Comparison of ENCODE assay signal across 8 mouse cellular contexts in the genomic region with DNA sequence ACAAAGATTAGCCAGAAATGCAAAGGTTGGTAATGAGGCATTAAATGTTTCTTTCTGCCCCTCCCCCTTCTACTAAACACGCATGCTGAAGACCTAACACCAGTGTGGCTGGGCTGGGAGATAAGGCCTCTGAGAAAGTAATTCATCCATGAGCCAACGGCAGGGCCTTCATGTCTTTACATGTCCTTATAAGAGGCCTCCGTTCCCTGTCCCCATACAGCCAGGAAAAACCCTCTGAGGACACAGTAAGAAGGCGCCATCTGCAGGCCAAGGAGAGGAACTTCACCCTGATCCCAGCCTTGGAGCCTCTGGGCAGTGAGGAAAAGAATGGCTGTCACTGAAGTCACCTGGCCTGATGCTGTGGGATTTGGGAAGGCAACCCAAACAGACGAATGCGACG. TPM values are rescaled to one million over a fixed set of nuclear protein-coding genes. Genes with fewer than 3 reads are reported as not detected.
DNase-seq lines count a peak whose midpoint lies in the region; ATAC-seq lines count a peak whose summit lies in the region.

No protein-coding gene starts in this region.

- H3K27me3 ChIP-seq in lung, embryonic 15.5 days: no peaks in the 10 kb centered on the region

- H3K4me3 ChIP-seq in lung, embryonic 15.5 days: no peak overlapping the region

- H3K27ac ChIP-seq in lung, embryonic 15.5 days: no peak overlapping the region

- intact Hi-C loops in heart, postnatal 36 days (cut with DNase I): loop anchor here (1.0 to 5.0 kb wide), 3 partner anchors 72 to 520 kb away; no protein-coding TSS in a partner anchor

- H3K9ac ChIP-seq in lung, embryonic 15.5 days: no peak overlapping the region

- peak; percentile 81 for DNase-seq in ES-CJ7 (ENCODE audit: low read depth, low spot score)
- peak; percentile 87 for DNase-seq in brain, adult 2 months (ENCODE audit: low read depth, low spot score)
- peak; percentile 72 to 76 for DNase-seq in heart, postnatal 36 days
- peak; percentile 76 to 78 for DNase-seq in kidney, postnatal 4 days
- DNase-seq in retina, adult 2 months (ENCODE audit: low read depth, low spot score): peak; percentile 54
- peak; percentile 76 for DNase-seq in urinary bladder, postnatal 25 days (ENCODE audit: low spot score)

- peak; percentile 61; the same call in 1 of the 2 replicates for ATAC-seq in erythroblast, adult 5-6 weeks (replicated peaks; ENCODE audit: low FRiP score, poor library complexity, severe bottlenecking)
- ATAC-seq in lung, embryonic 15.5 days (ENCODE audit: borderline replicate concordance, extremely low read depth, low FRiP score, low TSS enrichment): peak; percentile 39; the same call in 1 of the 2 replicates

- peaks cover 11% of the 10 kb centered on the region; the same call in 1 of the 2 replicates for H3K4me1 ChIP-seq in lung, embryonic 15.5 days

- WGBS in lung, embryonic 15.5 days: 24% methylated on average over 7 of the region's 7 CpGs

- H3K9me3 ChIP-seq in lung, embryonic 15.5 days: no peaks in the 10 kb centered on the region

- no peaks in the 10 kb centered on the region for H3K36me3 ChIP-seq in lung, embryonic 15.5 days

- no peak overlapping the region for H3K4me2 ChIP-seq in lung, embryonic 15.5 days

RNA-seq across cellular contexts. Expression of a gene that starts 13.1 kb away (rescaled TPM):
- total RNA-seq in erythroblast, adult 5-6 weeks (2015; ENCODE audit: low replicate concordance): not detected in 2 replicates
- 2.0 and 12.4 TPM in 2 replicates for total RNA-seq in erythroblast, adult 5-6 weeks (2017; ENCODE audit: low replicate concordance)
- 10 to 100 TPM; 50.8 to 99.4 TPM for total RNA-seq in heart, postnatal 36 days (2021)
- polyA plus RNA-seq in lung, embryonic 15.5 days (2015; fragmentation: Nextera tagmentation; extraction: Ambion mirVana): 47.9 and 51.4 TPM in 2 replicates

RNA-seq across cellular contexts. Expression of a gene that starts 27.9 kb away (rescaled TPM):
- not detected in 2 replicates for total RNA-seq in erythroblast, adult 5-6 weeks (2015; ENCODE audit: low replicate concordance)
- not detected in 2 replicates for total RNA-seq in erythroblast, adult 5-6 weeks (2017; ENCODE audit: low replicate concordance)
- total RNA-seq in heart, postnatal 36 days (2021): under 1 TPM; 0.08 to 0.25 TPM
- polyA plus RNA-seq in lung, embryonic 15.5 days (2015; fragmentation: Nextera tagmentation; extraction: Ambion mirVana): 22.1 and 22.2 TPM in 2 replicates
